Mouse (Mus musculus): Measurements from ENCODE around the gene Olfr934.

The Olfr934 gene

DNA sequence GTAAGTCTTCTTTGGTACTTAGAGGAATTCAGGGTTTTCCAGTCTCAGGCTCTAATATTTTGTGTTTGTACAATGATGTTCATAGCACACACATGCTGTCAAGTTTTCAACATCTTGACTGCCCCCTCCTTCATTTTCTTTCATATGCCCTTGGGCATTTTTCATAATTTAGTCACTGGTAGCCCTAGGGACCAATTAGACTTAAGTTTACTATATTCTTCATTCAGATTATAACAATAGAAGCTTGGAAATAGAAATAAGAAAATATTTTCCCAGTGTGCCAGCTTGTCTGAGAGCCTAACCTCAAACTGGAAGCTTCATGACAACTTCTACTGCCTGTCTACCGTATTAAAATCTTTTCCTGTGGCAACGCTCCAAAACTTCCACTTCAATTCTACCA, at the start of gene Olfr934:
Gene Olfr934, minus strand, starts transcription at position 101 of the 400 bp plus-strand sequence.
- no peak for DNase-seq (ENCODE audit: low spot score)

DNA sequence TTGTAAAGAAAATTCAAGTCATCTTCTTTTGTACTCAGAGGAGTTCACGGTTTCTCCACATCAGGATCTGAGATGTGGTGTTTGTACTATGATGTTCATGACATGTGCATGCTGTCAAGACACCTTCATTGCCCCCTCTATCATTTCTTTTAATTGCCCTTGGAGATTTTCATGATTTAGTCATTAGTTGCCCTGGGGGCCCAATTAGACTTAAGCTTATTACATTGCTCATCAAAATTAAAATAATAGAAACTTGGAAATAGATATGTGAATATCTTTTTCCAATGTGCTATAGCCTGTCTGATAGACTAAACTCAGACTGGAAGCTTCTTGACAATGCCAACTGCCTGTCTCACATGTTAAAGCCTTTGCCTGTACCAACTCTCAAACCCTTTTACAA, 35.2 kb upstream of the Olfr934 start, which contains the start of gene Olfr146:
Gene Olfr146, minus strand, starts transcription at position 101 of the 400 bp plus-strand sequence.
- DNase-seq (ENCODE audit: low spot score) = no peak

DNA sequence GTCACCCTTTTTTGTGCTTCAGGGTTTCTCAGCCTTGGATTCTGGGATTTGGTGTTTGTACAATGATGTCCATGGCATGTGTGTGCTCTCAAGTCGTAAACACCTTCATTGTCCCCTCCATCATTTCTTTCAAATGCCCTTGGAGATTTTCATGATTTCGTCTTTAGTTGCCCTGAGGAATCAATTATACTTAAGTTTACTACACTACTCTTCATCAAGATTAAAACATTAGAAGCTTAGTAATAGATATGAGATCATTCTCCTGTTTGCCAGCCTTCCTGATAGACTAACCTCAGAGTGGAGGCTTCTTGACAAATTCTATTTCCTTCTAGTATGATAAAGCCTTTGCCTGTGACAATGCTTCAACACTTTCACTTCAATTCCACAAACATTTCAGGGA, 11.5 kb upstream of the Olfr934 start, which contains the start of gene Olfr935:
Gene Olfr935, minus strand, starts transcription at position 101 of the 400 bp plus-strand sequence.
- DNase-seq (ENCODE audit: low spot score) = no peak

DNA sequence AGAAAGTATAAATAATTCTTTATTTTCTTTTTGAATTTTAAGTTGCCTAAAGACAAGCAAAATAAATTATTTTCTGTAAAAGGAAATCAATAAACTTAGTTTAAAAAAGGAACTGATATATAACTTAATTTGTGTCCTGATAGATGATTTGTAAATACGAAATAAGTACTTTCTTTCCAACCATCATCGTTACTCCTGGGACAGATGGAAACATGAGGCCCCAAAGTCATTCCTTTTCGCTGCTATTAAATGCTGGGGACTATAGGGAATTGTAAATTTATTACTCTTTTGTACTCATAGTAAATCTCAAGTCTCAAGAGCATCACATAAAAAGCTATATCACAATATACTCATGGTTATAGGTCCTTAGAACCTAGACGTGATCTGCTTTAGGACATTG, 16.1 kb downstream of the Olfr934 start, which contains the start of gene Olfr933:
Gene Olfr933, plus strand, starts transcription at position 301 of the 400 bp plus-strand sequence.
- no peak for DNase-seq (ENCODE audit: low spot score)

DNA sequence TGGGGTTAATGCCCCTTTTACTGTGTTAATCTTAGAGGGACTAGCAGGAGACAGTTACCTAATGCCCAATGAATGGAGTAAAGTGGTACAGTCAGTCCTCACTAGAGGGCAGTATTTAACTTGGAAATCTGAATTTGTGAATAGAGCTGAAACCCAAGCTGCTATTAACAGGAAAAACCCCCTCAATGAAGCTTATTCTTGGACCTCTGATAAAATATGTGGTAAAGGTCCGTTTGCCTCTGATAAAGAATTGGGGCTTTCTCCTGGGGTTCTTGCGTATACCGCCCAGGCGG, 34.0 kb downstream of the Olfr934 start:
- no peak for DNase-seq (ENCODE audit: low spot score)

DNA sequence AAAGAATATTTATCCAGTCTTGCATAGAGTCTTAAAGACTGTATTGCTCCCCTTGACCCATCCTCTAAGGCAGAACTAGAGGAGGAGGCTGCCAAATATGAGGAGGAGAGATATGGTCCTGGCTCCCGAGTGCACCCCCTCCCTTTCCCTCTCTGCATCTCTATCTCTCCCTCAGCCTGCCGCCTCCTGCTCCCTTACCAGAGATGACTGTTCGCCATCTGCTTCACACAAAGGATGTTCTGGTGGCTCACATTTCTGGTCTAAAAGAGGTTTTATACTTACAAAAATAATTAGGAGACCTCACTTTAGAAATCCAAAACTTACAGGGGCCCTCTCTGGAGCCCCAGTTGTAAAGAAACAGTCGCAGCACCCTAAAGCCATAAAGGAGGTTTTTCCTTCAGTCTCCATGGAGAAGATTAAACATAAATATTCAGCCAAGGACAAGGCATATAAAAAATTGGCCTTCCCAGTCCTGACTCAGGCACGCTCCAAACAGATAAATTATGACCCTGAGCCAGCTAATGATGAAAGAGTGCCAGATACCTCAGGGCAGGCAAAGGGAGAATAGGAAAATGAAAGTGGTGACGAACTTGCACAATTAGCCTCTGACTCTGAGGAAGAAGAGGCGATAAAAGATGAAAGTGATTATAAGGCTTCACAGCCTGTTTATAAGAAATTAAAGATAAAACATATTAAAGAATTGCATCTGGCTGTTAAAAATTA, 34.6 kb downstream of the Olfr934 start:
- DNase-seq (ENCODE audit: low spot score) = peak; percentile 4
